Mouse (Mus musculus): ENCODE results near the gene Cpne6. TPM values are rescaled to one million over a fixed set of nuclear protein-coding genes. Genes with fewer than 3 reads are reported as not detected.
A peak's percentile ranks its signal among the peaks of the same experiment; 100 is the strongest.

The Cpne6 gene
- under 1 TPM in 1 of 2 experiments, not detected in 1; 0.12 TPM for total RNA-seq (2021)

DNA sequence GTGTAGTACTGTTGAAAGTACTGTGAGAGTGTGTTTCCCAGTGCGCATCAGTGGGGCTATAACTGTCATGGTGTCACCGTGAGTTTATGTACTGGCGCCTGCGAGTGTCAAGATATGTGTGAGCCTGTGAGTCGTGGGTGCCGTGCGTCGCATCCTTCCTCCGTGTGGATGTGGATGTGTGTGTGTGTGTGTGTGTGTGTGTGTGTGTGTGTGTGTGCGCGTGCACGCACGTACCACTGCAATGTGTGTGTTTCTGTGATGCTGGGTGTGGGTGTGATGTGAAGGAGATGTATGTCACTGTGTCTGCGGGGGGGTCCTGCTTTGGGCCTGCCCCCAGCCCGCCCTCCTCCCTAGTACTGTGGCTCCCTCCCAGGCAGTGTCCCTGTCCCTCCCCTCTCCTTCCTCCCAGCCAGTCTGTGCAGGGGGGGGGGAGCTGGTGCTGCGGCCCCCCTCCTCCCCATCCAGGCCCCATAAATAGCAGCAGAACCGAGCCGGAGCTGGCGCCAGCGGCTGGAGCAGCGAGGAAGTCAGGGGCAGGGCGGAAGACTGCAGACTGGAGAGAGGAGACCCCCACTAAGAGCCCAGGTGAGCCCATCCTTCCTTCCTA, at the start of gene Cpne6:
Cpne6 (plus strand) TSS at position 321 of the 607 bp plus-strand sequence.
- DNase-seq, result no peak

GRCm38 (mm10) chr14:55461757-55462156, 48.5 kb upstream of the Cpne6 start:
- DNase-seq, result no peak

GRCm38 (mm10) chr14:55466481-55466880, 43.8 kb upstream of the Cpne6 start:
- no peak for DNase-seq

DNA sequence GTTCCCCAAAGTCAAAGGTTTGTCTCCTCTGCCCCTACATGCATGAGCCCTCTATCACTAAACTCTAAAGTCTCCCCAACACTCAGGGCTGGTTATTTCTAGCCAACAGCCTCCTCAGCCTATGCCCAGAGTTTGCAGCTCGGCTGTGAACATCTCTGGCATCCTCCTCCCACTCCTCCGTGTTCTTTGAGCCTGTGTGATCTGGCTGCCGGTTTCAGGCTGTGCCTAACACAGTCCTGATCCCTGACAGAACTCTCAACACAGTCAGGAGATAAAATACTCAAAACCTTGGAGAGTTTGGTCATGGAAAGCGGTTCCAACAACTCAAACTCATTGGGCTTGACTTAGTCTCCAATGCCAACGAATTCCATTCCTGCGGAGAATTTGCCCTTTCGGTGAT, 43.1 kb upstream of the Cpne6 start:
- DNase-seq, result no peak

- DNase-seq, result peak; percentile 32
These were observed 41.9 kb upstream of the Cpne6 start for GRCm38 (mm10) chr14:55468301-55468741.

- no peak for DNase-seq
These were observed 41.2 kb upstream of the Cpne6 start for GRCm38 (mm10) chr14:55469041-55469440.

GRCm38 (mm10) chr14:55469821-55470220, 40.4 kb upstream of the Cpne6 start:
- no peak for DNase-seq

DNA sequence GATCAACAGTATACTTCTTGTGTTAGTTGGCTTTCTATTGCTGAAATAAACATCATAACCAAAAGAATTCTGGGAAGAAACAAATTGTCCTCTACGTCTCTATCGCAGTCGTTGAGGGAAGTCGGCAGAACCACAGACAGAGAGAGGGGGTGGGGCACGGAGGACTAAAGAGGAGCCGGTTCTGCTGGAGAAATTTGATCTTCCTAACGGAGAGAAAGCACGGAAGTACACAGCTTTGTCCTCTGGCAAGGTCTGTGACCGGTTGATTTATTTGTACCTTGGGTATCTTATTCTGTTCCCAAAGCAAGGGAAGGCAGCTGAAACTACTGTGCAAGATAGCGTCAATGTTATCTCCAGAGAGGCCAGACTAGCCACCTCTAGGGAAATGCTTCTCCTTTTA, 39.4 kb upstream of the Cpne6 start:
- DNase-seq, result no peak

DNA sequence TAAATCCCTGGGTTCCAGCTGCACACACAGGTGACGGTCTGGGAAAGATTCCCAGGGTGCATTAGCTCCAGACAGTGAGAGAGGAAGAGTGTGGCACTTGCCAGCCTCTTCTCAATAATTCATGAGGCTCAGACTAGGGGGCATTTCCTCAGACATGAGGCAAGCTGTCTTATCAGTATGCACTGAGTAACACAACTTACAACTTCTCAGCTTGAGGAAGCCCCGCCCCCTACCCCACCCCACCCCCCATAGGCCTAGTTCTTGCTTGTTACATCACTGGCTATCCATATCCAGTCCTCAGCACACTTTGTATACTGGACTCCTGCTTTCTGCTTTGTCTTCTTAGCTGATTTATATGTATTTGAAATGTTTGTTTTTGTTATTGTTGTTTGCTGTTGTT, 34.6 kb upstream of the Cpne6 start:
- no peak for DNase-seq

GRCm38 (mm10) chr14:55477421-55477820, 32.8 kb upstream of the Cpne6 start:
- DNase-seq, result no peak

DNA sequence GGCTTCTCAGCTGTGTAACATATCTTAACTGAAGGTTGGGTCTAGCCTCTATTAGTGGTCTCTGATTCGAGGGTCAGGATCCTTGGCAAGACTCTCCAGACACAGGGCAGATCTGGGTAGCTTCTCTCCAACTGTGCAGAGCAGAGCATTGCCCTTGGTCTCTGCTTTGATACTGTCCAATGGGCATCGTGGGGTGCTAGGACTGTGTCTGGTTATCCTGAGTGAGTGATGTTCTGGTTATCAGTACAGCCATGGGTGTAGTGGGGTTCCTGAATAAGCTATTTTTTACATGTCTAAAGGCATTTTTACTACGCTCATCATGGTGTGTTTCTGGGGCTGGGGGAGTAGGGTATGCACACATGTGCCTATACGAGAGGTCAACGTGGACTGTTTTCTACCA, 32.4 kb upstream of the Cpne6 start:
- no peak for DNase-seq

- DNase-seq, result peak; percentile 83
These were observed 31.3 kb upstream of the Cpne6 start, which contains the start of gene Dhrs4 for GRCm38 (mm10) chr14:55478651-55479599. TSS of gene Dhrs4 (plus strand) at chr14:55478758.

GRCm38 (mm10) chr14:55479629-55480028, 30.6 kb upstream of the Cpne6 start:
- no peak for DNase-seq

GRCm38 (mm10) chr14:55484430-55485085, 25.7 kb upstream of the Cpne6 start:
- no peak for DNase-seq

- DNase-seq, result no peak
These were observed 23.4 kb upstream of the Cpne6 start for GRCm38 (mm10) chr14:55486836-55487235.

GRCm38 (mm10) chr14:55490361-55491201, 19.7 kb upstream of the Cpne6 start, which contains the start of gene Carmil3:
TSS of gene Carmil3 (plus strand) at chr14:55490651.
- peak; percentile 63 for DNase-seq

- DNase-seq, result peak; percentile 64
These were observed 18.9 kb upstream of the Cpne6 start for GRCm38 (mm10) chr14:55491291-55491833.

- DNase-seq, result no peak
These were observed 18.1 kb upstream of the Cpne6 start for GRCm38 (mm10) chr14:55492103-55492502.

GRCm38 (mm10) chr14:55495509-55496240, 14.6 kb upstream of the Cpne6 start:
- no peak for DNase-seq

- no peak for DNase-seq
These were observed 13.3 kb upstream of the Cpne6 start for GRCm38 (mm10) chr14:55496761-55497448.
